Mouse (Mus musculus) thymus, adult 2 months (tissue): ENCODE data around the gene Proca1. TPM values are rescaled to one million over a fixed set of nuclear protein-coding genes. Genes with fewer than 3 reads are reported as not detected.

Experiments
- DNase-seq: peaks from one replicate; pipeline ENCODE4 v3.0.0; 2021
- H3K27ac ChIP-seq: fragments of 200-500 bp; 2 replicates; pipeline ENCODE4 v1.5.1; 2012; ENCODE audit warnings: low read length, control low read depth; ENCODE audit not compliant: control insufficient read depth, insufficient read depth
- H3K27me3 ChIP-seq: fragments of 200-500 bp; 2 replicates; pipeline ENCODE4 v1.6.1; 2012; ENCODE audit warnings: mild to moderate bottlenecking, low read length, moderate library complexity, mixed read lengths; ENCODE audit not compliant: control insufficient read depth, insufficient read depth
- H3K36me3 ChIP-seq: fragments of 200-500 bp; 2 replicates; pipeline ENCODE4 v1.6.1; 2012; ENCODE audit warnings: mild to moderate bottlenecking, low read length, moderate library complexity; ENCODE audit not compliant: control insufficient read depth, insufficient read depth
- H3K4me1 ChIP-seq: fragments of 200-500 bp; replicated peaks from 2 replicates; pipeline ENCODE4 v1.6.1; 2012; ENCODE audit warnings: low read length; ENCODE audit not compliant: control insufficient read depth, insufficient read depth
- H3K4me3 ChIP-seq: fragments of 200-500 bp; 2 replicates; pipeline ENCODE4 v1.5.1; 2012; ENCODE audit warnings: mild to moderate bottlenecking, low read length, control low read depth, moderate library complexity; ENCODE audit not compliant: control insufficient read depth, insufficient read depth
- CTCF ChIP-seq: fragments of 200-500 bp; IDR thresholded peaks from 2 replicates; pipeline ENCODE4 v1.5.1; 2012; ENCODE audit warnings: mild to moderate bottlenecking, control low read depth, low read length, moderate library complexity, borderline replicate concordance; ENCODE audit not compliant: control insufficient read depth, poor library complexity, insufficient read depth; ENCODE audit errors: extremely low read depth
- POLR2A ChIP-seq: fragments of 200-500 bp; IDR thresholded peaks from 2 replicates; pipeline ENCODE4 v1.6.1; 2012; ENCODE audit warnings: mild to moderate bottlenecking, low read length, control low read depth, moderate library complexity; ENCODE audit not compliant: control insufficient read depth, poor library complexity, insufficient read depth; ENCODE audit errors: extremely low read depth
- WGBS: fragments of 180-500 bp; shearing (Covaris S2); methylation state at CpG from one replicate; pipeline ENCODE4 v1.1.7; 2018; 5-methylcytosine and 5-hydroxymethylcytosine counted together
- polyA plus RNA-seq: library from polyadenylated mRNA; depleted of rRNA; stranded (reverse); fragments of >200 nt; gene quantifications from 2 replicates; pipeline ENCODE4 v1.2.3, GENCODE M21; 2012; rRNA removed

The Proca1 gene
- polyA plus RNA-seq, 1 experiment, result 0.66 TPM

- peaks cover 7% of the 10 kb centered on the region; the same call in 1 of the 2 replicates for H3K36me3 ChIP-seq
- H3K4me3 ChIP-seq, result peak overlapping the region; percentile 96
- no peak for DNase-seq
- no peaks in the 10 kb centered on the region for H3K27me3 ChIP-seq
- H3K27ac ChIP-seq, result no peak overlapping the region
- H3K4me1 ChIP-seq, result peaks cover 2% of the 10 kb centered on the region; the same call in 1 of the 2 replicates
- TF ChIP-seq CTCF (no peak), POLR2A (no peak)
- WGBS, result 48% methylated on average over 7 of the region's 7 CpGs
These were observed 53.3 kb downstream of the Proca1 start for GRCm38 (mm10) chr11:78246318-78247011.

DNA sequence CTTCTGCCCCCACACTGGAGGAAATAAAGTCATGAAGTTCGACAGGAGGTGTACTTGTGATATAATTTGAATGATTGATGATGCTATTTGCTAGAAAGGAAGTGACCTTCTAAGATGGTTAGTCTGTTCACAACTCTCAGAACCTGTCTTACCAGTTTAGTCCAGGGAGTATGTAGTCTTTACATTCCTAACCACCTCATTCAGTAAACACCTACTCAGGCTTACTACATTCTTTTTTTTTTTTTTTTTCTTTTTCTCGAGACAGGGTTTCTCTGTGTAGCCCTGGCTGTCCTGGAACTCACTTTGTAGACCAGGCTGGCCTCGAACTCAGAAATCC is 53.8 kb downstream of the Proca1 start:
- no peak for TF ChIP-seq CTCF
- no peak for DNase-seq
- H3K27ac ChIP-seq, result no peak overlapping the region
- H3K27me3 ChIP-seq, result no peaks in the 10 kb centered on the region
- H3K4me1 ChIP-seq, result peaks cover 2% of the 10 kb centered on the region; the same call in 1 of the 2 replicates
- 51% methylated on average over 3 of the region's 3 CpGs for WGBS
- H3K4me3 ChIP-seq, result no peak overlapping the region
- peaks cover 9% of the 10 kb centered on the region for H3K36me3 ChIP-seq

GRCm38 (mm10) chr11:78247727-78248140 is 54.5 kb downstream of the Proca1 start:
- H3K4me1 ChIP-seq, result peaks cover 2% of the 10 kb centered on the region; the same call in 1 of the 2 replicates
- no peak overlapping the region for H3K4me3 ChIP-seq
- no peak for DNase-seq
- no peaks in the 10 kb centered on the region for H3K27me3 ChIP-seq
- H3K36me3 ChIP-seq, result peaks cover 14% of the 10 kb centered on the region
- TF ChIP-seq CTCF (no peak), POLR2A (no peak)
- no peak overlapping the region for H3K27ac ChIP-seq
- WGBS, result 83% methylated on average over 4 of the region's 4 CpGs

Other genes starting within 250 kb of the Proca1 start
- gene Phf12, start 210.6 kb upstream of the Proca1 start, polyA plus RNA-seq, result 151 and 160 TPM in 2 replicates
- gene Dhrs13, start 161.1 kb upstream of the Proca1 start, polyA plus RNA-seq, result 13.4 and 14.4 TPM in 2 replicates
- gene Flot2, start 155.5 kb upstream of the Proca1 start, polyA plus RNA-seq, result 124 and 136 TPM in 2 replicates
- 41.7 and 45.7 TPM in 2 replicates for gene Eral1, start 113.0 kb upstream of the Proca1 start, polyA plus RNA-seq
- gene Fam222b, start 98.7 kb upstream of the Proca1 start, polyA plus RNA-seq, result 17.6 and 18.9 TPM in 2 replicates
- gene Traf4, start 27.8 kb upstream of the Proca1 start, polyA plus RNA-seq, result 275 TPM in 2 replicates
- gene Nek8, start 16.7 kb upstream of the Proca1 start, polyA plus RNA-seq, result 27.0 and 27.4 TPM in 2 replicates
- 30.0 and 33.1 TPM in 2 replicates for gene Tlcd1, start 16.7 kb upstream of the Proca1 start, polyA plus RNA-seq
- 193 and 312 TPM in 2 replicates for gene Rpl23a, start 9.8 kb upstream of the Proca1 start, polyA plus RNA-seq
- gene Rab34, start 5.0 kb upstream of the Proca1 start, polyA plus RNA-seq, result 15.4 and 18.5 TPM in 2 replicates
- gene Sdf2, start 52.4 kb downstream of the Proca1 start, polyA plus RNA-seq, result 95.9 and 132 TPM in 2 replicates
- gene Supt6, start 52.6 kb downstream of the Proca1 start, polyA plus RNA-seq, result 36.2 and 38.8 TPM in 2 replicates
- gene 2610507B11Rik, start 68.4 kb downstream of the Proca1 start, polyA plus RNA-seq, result 98.5 and 104 TPM in 2 replicates
- gene BC030499, start 97.4 kb downstream of the Proca1 start, polyA plus RNA-seq, result 0.32 and 0.38 TPM in 2 replicates
- gene Spag5, start 108.1 kb downstream of the Proca1 start, polyA plus RNA-seq, result 46.1 and 52.7 TPM in 2 replicates
- 2.4 and 3.0 TPM in 2 replicates for gene Aldoc, start 129.6 kb downstream of the Proca1 start, polyA plus RNA-seq
- gene Pigs, start 135.0 kb downstream of the Proca1 start, polyA plus RNA-seq, result 88.3 and 95.0 TPM in 2 replicates
- gene Unc119, start 150.1 kb downstream of the Proca1 start, polyA plus RNA-seq, result 31.1 and 42.0 TPM in 2 replicates
- 27.0 and 31.3 TPM in 2 replicates for gene Foxn1, start 193.2 kb downstream of the Proca1 start, polyA plus RNA-seq
- 0.61 and 0.68 TPM in 2 replicates for gene Slc13a2, start 228.8 kb downstream of the Proca1 start, polyA plus RNA-seq